Mouse (Mus musculus): ENCODE results near the gene Patz1.

Patz1 gene

DNA sequence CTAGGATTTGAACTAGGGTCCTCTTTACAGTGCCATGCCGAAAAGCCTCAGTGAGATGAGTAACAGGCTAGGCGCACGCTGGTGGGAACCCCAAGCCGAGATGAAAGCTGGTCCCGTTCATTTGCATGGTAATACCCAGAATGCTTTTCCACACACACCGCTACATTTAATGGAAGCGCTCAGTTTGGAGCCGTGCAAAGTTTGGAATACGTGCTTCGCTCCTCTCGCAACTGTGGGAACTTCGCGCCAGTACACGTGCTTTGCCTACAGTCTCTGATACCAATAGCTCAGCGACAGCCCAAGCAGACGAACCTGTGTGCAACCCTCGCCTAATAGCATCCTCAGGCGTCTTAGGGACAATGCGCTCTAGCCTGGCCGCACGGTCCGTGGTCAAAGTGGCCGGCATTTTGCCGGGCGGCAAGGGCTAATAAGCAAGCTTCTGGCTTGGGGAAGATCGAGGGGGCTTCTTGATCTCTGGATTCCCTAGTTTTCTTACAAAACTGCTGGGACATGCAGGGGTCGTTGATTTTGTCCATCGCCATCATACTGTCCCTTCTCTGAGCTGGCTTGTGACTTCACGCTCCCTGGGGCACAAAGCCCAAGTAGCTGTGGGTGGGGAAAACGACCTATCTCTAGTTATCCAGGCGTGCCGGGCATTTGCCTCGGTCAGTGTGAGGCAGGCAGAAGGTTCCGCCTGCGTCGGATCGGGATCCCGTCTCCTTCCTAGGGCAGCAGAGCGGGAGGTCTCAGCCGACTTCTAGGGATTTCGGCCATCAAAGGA, at the start of gene Patz1:
Gene Patz1 (plus strand): TSS at position 354 of the 781 bp plus-strand sequence.
- DNase-seq = peak; percentile 67

DNA sequence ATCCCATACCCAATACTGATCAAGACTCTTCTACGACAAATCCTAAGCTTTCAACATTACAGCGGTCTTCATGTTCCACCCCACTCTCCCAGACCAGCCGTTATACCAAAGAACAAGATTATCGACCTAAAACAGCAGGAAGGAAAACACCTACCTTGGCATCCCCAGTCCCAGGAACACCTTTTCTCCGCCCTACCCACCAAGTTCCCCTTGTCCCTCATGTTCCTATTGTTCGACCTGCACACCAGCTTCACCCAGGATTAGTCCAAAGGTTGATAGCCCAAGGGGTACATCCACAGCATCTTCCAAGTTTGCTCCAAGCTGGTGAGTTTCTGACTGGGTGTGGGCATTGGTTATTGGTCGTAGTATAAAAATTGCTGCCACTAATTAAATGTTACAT, 46.3 kb upstream of the Patz1 start:
- DNase-seq = no peak

GRCm38 (mm10) chr11:3243771-3244170, 44.9 kb upstream of the Patz1 start:
- DNase-seq = no peak

DNA sequence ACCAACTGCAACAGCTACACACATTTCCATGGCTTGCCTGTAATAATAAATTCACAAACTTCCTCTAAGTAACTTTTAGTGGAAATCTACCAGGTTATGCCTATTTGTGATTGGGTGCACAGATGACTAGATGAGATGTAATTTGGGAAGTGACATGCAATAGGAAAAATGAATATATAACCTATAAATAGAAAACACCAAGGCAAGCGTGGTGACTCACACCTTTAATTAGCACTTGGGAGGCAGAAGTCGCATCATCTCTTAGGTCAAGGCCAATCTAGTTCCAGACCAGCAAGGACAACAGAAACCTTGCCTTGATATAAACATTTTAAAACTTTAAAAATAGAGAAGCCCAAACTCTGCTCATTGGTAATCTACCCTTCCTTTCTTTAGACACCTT, 41.3 kb upstream of the Patz1 start:
- no peak for DNase-seq

DNA sequence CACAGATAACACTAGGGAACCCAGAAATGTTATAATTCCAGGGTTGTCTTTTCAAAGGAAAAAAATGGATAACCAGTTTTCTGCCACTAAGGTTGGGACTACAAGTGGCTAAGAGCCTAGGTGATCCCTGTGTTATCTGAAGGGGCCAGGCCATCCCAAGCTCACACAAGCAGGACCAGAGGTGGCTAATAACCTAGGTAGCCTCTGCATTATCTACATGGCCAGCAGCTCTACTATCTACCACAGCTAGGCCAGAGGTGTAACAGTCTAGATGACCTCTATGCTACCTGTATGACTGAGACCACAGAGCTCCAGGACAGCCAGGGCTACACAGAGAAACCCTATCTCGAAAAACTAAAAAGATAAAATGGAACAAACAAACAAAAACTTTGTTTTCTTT, 29.1 kb upstream of the Patz1 start:
- no peak for DNase-seq

- no peak for DNase-seq
Observed at GRCm38 (mm10) chr11:3265291-3266078, 23.2 kb upstream of the Patz1 start.

GRCm38 (mm10) chr11:3266079-3266685, 22.5 kb upstream of the Patz1 start, which contains the start of gene Drg1:
Gene Drg1, minus strand, starts transcription at chr11:3266415.
- DNase-seq = peak; percentile 91

DNA sequence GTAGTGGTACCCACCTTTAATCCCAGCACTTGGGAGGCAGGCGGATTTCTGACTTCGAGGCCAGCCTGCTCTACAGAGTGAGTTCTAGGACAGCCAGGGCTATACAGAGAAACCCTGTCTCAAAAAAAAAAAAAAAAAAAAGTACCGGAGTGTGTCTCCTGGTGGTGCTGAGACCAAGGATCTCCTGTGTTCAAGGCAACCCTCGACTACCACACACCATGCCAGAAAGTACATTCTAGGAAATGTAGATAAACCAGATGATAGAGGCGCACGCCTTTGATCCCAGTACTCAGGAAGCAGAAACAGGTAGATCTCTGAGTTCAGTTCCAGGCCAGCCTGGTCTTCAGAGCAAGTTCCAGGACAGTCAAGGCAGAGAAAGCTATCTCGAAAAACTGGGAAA, 21.5 kb upstream of the Patz1 start:
- no peak for DNase-seq

DNA sequence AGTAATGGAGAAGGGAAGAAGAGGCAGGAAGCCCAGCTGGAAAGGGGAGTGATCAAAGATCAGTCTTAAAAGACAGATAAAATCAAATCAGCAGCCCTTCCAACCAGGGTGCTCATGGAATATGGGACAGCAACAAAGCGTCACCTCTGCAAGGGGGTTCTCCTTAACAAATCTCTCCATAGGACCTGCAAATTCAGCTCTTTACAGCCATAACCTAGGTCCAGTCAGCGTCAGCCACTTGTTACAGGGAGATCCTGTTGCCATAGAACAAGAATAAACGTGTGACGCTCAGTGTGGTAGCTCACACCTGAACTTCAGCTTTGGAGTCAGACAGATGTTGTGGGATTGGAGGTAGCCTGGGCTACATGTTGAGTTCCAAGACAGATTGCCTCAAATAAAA, 19.4 kb upstream of the Patz1 start:
- DNase-seq = no peak

- no peak for DNase-seq
Observed at GRCm38 (mm10) chr11:3278351-3278750, 10.3 kb upstream of the Patz1 start.

- no peak for DNase-seq
Observed at GRCm38 (mm10) chr11:3279729-3280128, 8.9 kb upstream of the Patz1 start.

DNA sequence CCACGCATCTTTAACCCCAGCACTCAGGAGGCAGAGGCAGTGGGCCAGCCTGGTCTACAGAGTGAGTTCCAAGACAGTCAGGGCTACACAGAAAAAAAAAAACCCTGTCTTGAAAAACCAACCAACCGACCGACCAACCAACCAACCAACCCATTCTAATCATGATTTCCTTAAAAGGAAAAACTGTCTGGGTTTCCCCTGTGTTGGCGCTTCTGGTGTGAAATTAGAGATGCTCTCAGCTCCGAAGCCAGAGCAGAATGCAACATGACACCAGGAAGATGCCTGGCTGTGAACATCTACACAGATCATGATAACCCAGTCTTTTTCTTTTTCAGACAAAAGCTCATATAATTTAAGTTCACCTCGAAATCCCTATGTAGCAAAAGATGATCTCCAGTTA, 5.8 kb upstream of the Patz1 start:
- no peak for DNase-seq

GRCm38 (mm10) chr11:3283645-3284044, 5.0 kb upstream of the Patz1 start:
- DNase-seq = no peak

- no peak for DNase-seq
Observed at GRCm38 (mm10) chr11:3285940-3286339, 2.7 kb upstream of the Patz1 start.

DNA sequence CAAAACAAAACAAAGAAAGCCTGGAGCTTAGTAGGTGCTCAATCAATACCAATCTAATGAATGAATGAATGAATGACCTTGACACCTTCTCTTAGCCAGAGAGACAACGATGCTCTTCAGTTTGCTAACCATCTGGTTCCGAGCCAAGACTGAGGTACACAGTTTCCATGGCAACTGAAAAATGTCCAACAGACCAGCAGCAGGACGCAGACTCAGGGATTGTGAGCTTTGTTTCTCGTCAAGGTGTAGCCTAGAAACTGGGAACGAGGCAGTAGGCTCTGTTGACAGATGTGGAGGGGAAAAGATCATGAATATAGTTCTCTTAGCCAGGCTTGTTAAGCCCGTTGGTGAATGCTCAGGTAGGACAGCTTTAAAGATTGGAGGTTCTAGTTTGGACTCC, 1.5 kb upstream of the Patz1 start:
- DNase-seq = peak; percentile 57

DNA sequence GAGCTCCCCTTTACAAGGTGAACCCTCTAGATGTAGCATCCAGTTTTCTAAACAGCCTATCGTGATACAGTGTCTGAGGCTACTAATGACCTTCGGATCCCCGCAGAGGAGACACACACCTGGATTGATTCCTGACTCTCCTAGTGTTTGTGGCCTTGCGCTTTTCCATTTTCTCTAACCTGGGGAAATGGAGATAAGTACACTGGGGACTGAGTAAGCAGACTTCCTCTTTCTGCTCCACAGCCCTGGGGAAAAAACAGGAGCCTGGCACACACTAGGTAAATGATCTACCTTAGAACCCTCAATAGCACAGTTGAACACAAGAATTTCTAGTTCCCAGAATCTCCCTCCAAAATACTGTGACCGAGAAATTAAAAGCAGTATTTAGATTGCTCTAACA, 753 bp upstream of the Patz1 start:
- DNase-seq = no peak

- DNase-seq = peak; percentile 68
Observed at GRCm38 (mm10) chr11:3289302-3289802, 678 bp downstream of the Patz1 start.

- peak; percentile 84 for DNase-seq
Observed at GRCm38 (mm10) chr11:3289803-3290639, 1.3 kb downstream of the Patz1 start.

- no peak for DNase-seq
Observed at GRCm38 (mm10) chr11:3290640-3291310, 2.1 kb downstream of the Patz1 start.

DNA sequence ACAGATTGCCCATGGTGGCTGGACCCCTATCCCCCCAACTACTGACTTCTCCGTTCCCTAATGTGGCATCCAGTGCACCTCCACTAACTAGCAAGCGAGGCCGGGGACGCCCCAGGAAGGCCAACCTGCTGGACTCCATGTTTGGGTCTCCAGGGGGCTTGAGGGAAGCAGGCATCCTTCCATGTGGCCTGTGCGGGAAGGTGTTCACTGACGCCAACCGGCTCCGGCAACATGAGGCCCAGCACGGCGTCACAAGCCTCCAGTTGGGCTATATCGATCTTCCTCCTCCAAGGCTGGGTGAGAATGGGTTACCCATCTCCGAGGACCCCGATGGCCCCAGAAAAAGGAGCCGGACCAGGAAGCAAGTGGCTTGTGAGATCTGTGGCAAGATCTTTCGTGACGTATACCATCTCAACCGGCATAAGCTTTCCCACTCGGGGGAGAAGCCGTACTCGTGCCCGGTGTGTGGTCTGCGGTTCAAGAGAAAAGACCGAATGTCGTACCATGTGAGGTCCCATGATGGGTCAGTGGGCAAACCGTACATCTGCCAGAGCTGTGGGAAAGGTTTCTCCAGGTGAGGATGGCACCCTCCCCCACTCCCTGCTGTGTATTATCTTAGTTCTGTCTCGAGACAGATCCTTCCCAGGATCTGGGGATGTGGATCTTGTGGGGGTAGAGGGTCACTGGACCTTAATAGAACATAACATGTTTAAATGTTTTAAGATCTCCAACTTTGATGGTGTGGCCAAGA, 2.8 kb downstream of the Patz1 start:
- DNase-seq = peak; percentile 60

- DNase-seq = peak; percentile 35
Observed at GRCm38 (mm10) chr11:3292062-3292421, 3.4 kb downstream of the Patz1 start.
